Mouse (Mus musculus) ES-CJ7 (cell line): Measurements from ENCODE around the gene Cdk5rap1.

Experiments used
- DNase-seq: peaks from one replicate; pipeline ENCODE4 v3.0.0; 2011; ENCODE audit warnings: low read depth, low spot score

The Cdk5rap1 gene

DNA sequence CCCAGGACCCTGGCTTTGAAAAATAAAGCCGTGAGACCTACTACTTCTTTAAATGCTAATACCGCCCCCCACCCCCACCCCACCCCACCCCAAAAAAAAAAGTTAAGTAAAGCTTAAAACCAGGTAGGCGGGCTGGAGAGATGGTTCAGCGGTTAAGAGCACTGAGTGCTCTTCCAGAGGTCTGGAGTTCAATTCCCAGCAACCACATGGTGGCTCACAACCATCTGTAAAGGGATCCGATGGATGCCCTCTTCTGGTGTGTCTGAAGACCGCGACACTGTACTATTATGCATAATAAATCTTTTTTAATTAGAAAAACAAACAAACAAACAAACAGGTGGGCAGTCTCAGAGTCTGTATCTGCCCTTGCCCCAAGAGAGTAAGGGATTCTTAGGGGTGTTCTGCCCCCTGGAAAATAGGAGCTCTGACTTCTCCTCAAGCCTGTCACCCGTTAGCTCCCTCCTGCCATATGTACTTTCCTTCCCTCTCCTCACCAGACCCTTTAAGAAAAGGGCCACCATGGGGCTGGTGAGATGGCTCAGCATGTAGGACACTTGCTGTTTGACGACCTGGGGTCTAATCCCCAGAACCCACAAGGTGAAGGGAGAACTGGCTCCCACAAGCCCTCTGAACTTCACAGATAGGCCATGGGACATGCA is at the start of gene Cdk5rap1:
Gene Cdk5rap1 (minus strand): TSS at position 169 of the 659 bp plus-strand sequence.
- no peak for DNase-seq

DNA sequence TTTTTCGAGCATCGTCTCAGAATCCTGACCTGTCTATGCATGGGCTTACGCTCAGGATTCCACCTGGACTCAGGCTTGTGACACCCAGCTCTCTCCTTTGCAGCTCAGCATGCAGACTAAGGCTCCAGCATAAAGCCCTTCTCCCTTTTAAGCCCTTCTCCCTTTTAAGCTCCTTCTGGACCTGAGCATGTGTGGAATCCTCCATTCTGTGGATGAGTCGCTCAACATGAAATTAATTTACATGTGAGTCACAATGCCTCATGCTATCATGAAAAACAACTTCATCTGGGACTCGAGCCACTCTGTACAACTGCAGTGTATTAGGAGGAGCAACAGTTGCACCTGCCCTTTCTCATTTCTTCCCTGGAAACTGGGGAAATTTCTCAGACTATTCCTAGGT is 49.4 kb upstream of the Cdk5rap1 start:
- no peak for DNase-seq

DNA sequence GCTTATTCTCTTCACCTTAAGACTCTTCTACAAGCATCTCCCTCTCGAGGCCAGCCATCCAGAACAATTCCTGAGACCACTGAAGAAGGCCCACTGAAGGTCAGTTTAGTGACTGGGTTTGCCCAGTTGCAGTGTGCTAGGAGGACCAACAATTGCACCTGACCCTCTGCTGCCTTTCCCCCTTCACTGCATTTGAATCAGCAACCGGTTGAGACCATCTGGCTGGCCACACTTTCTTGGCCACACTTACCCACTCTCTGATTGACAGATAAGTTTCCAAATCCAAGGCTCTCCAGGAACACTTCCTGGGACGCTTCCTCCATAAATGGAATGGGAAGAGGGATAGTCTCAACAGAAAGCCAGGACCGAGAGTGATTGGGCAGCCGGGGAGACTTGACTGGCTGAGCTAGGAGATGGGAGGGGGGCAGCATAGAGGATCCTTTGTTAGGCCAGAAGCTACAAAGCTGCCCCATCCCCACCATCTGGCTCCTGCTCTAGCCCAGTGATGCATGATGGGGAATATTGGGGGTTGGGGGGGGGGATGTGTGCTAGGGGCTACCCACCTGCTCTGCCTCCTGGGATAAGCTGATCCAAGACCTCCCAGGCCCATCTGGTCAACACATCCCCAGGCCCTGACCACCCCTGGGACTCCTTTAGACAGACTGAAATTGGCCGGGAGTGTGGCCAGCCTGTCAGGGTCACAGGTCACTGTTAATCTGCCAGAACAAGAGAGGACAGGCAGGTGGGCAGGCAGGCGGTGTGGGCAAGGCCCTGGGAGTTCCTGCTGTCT is 48.3 kb upstream of the Cdk5rap1 start:
- peak; percentile 69 for DNase-seq

DNA sequence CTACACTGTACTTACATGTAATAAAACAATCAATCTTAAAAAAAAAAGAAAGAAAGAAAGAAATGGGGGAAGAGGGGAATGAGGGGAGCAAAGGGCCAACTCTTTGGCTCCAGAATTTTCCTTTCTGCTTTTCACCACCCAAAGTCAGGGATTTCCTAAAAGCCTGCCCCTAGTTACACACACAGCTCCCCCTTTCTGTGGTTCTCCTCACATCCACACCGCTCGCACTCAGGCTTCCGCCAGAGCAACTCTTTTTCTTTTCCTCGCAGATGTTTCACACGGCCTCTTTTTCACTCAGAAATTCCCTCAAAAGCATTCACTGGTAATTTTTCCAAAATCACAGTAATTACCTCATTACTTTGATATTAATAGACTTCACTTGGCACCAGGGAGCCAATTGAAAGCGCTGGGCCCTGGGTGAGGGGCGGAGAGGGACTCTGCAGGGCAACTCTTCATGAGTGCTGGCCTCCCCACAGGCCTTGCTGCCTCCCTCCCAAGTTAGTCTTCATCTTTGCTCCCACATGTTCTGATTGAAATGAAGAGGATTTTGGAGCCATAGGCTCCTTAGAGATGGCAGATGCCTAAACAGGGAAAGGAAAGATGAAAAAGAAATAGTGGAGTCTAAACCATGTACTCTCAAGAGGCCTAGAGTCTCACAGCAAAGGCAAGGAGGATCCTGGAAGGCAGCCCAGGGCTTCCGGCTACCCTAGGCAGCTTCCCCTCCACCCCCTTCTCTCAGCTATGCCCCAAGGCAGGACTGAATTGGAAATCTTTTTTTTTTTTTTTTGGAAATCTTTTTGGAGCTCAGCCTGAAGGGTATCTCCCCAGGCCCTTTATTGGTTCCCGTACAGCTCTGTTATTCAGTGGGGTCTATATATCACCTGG is 47.1 kb upstream of the Cdk5rap1 start:
- DNase-seq: no peak

DNA sequence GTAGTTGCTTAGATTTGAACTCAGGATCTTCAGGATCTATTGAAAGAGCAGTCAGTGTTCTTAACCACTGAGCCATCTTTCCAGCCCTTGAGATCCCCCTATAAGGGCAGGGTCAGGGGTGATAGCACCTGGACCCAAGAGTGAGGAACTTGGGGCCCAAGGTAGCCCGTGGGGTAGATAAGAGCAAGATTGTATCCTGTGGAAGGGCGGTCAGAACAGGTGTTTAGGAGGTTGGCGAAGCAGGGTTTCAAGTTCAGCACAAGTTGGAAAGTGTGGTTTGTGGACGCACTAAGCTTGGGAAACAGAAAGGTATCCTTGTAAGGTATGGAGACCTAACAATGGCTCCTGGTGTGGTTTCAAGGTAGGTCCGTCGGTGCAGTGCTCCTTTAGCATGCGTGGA is 45.2 kb upstream of the Cdk5rap1 start:
- no peak for DNase-seq

DNA sequence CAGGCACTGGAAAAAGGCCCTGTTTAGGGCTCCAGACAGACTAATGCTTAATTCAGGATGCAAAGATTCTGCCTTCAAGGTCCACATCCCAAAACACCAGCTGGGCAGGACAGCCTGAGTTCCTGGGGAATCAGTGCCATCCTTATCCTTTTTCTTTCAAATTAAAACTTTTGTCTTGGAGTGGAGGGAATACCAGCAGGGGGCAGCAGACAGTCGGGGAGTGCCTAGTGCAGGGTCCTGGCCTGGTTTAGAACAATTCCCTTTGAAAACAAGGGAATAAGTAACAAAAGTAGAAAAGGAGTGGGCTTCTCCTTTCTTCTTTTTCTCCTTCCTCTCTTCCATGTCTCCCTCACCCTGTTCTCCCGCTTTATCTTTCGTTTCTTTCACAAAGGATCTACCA is 44.3 kb upstream of the Cdk5rap1 start:
- DNase-seq: peak; percentile 85

DNA sequence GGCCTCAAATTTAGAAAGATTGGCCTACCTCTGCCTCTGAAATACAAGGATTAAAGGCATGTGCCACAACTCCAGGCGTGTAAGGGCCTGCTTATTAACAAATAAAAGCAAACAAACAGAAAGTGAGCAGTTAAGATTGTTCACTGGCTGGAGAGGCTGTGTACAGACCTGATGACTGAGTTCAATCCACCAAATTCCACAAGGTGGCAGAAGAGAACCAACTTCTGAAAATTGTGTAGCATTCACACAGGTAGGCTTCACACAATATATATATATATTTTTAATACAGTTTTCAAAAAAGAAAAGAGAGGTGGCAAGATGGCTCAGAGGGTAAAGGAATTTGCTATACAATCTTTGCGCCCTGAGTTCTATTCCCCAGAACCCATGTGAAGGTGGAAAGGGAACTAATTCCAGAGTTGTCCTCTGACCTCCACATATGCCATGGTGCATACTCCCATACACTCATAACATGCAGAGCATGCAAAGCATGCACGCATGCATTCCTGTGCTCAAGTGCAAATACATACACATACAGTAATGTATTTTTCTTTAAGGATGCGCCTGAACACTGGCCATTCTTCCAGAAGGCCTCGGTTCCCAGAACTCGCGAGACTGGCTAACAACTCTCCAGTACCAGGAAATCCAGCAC is 39.3 kb upstream of the Cdk5rap1 start:
- DNase-seq: no peak

DNA sequence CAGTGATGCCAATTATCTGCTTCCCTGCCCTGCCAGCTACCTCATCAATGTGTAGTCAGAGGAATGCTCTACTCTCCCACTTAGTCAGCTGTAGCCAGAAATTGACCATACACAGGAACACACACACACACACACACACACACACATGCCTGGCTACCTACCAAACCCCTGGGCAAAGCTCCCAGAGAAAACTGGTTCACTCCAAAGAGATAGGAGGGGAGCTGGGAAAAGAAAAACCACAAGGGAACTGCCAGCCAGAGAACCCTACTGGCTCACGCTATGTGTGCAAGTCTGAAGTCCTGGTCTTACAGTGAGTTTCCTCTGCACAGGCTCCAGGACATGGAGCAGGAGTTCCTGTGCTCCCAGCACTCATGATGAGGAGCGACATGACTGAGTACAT is 37.5 kb upstream of the Cdk5rap1 start:
- DNase-seq: no peak

DNA sequence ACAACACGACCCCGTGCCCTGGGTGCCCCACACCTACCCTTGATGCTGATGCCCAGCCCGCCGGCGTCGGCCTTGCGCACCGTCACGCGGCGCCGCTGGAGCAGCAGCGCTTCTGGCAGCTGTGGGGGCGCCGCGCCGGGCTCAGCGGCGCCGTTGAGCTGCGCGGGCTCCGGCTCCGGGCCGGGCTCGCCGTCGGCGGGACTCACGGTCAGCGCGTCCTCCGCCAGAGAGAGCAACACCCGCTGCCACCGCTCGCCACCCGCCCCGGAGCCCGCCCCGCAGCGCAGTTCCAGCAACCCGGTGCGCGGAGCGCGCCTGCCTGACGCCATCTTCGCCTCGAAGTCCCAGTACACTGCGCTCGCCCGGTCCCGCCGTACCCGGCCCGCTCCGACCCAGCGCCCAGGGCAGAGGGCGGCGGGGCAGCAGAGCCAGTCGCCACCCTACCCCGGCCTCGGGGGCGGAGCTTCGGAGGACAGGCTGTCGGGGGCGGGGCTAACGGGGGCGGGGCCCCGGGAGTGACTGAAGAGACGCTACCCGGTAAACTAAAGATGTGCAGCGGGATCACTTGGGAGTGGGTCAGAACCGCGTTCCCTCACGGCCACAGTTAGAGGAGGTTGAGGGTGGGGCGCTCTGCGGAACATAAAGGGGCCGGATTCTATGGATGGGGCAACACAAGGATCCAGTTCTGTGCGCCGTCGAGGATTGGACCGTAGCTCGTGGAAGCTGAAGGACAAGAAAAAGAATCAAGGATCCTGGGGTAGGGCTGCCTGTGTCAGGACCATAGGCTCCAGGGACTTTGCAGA is 35.0 kb upstream of the Cdk5rap1 start, which contains the start of gene Snta1:
Gene Snta1 (minus strand): TSS at position 457 of the 803 bp plus-strand sequence.
- DNase-seq: peak; percentile 69

DNA sequence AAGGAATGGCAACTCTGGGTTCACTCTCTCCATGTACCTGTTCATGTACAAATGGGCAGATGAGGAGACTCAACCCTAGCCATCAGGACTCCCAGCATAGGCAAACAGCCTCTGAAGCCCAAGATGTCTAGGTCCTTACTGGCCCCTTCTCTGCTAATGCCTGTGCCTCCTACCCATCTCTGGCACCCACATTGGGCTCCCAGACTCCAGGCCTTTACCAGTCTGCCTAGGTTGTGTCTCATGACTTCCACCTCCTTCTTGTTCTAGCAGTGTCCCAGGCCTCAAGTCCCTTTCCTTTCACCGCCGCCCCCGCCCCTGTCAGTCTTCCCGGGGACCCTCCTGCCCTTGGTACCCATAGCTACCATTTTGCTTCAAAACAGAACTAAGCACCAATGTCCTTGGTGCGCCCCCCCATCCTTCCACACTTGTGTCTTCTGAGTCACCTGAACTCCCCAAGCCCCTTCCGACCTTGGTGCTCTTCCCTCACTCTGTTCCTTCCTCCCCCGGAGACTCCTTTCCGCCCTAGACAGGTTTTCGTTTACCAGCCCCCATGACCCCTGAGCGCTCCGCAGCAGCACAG is 34.3 kb upstream of the Cdk5rap1 start:
- DNase-seq: peak; percentile 80

DNA sequence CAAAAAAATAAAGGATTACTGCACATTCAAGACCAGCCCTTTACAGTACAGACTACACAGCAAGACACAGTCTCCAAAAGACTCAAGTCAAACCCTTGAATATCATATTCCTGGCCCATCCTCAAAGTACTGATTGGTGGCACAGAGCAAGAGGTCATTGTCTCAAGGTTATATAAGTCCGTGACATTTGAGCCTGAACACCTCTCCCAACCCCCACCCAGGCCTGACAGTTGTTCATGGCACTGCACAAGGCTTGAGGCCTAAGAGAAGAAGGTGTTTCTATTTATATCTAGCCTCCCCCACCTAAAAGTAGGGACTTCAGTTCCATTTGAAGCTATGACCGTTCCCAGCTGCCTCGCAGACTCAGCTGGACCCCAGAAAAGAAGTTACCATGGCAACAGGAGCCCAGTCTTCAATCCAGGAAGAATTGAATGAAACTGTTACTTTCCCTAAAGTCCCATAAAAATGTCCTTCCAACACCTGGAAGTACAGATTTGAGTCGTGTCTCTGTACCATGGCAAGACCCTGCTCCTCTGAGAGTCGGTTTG is 32.7 kb upstream of the Cdk5rap1 start:
- DNase-seq: no peak

DNA sequence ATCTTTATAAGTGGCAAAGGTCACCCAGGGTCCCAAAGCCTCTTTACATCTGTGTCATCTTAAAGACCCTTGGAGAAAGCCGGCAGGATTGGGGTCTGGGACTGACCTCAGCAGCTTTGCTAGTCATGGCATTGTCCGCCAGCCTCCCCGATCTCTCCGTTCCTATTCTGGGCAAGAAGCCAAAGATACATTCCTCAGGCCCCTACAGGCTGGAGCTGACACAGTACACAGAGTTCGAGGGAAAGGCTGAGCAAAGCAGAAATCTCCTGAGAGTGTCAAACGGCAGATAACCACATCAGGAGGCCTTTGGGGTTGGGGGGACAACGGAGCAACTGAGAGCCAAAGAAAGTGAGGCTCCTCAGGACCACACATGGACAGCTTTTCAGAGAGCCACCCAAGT is 30.0 kb upstream of the Cdk5rap1 start:
- no peak for DNase-seq

DNA sequence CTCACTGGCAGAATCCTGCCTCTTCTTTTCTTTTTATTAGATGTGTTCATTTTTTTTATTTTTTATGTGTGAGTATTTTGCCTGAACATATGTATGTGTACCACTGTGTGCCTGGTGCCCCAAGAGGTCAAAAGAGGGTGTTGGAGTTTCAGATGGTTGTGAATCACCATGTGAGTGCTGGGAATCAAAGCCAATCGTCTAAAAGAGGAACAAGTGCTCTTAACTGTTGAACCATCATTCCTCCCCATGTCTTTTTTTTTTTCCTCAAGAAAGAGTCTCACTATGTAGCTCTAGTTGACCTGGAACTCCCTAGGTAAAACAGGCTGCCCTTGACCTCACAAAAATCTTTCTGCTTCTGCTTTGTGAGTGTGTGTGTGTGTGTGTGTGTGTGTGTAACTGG is 29.2 kb upstream of the Cdk5rap1 start:
- DNase-seq: no peak

DNA sequence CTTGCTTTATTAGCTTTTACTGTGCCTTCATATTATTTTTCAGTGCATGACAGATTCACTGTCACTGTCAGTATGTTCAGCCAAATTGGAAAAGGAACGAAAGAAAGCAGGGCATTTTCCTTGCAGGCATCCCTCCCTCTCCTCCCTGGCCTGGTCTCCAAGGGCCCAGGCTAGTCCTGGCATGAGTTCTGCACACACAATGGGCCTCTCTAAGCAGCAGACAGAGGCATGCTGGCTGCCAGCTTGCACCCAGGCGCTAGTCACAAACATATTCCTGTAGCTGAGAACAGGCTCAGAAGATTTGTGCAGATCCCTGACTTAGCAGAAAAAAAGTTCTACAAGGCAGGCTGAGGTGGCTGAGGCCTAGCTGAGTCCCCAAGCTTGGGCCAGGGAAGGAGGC is 26.5 kb upstream of the Cdk5rap1 start:
- no peak for DNase-seq

DNA sequence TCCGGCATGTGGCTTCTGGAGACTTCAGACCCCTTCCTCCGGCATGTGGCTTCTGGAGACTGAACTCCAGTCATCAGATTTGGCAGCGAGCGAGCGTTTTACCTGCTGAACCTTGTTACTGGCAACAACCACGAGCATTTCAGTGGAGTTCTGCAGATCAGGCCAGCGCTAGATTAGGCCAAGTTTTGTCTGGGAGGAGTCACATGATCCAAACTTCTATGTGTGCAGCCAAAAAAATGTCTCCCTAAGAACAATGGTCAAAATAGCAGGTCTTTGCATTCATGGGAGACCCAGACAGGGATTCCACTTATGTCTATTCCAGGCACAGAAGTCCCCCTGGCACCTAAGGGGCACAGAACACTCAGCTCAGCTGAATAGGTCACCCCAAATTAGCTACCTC is 25.5 kb upstream of the Cdk5rap1 start:
- DNase-seq: no peak

DNA sequence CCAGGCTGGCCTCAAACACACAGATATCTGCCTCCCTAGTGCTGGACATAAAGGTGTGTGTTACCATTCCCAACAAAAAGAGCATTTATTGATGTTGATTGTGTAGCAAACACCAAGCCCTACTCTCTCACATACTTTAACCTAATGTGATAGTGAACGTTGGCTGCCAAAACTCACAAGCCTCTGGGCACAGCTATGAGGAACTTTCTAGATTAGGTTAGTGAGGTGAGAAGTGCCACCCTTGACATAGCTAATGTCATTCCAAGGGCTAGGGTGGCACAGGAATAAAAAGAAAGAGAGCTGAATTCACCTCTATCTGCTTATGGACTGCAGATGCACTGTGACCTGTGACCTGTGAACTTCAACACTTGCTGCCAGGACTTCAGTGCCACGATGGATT is 23.7 kb upstream of the Cdk5rap1 start:
- DNase-seq: no peak

DNA sequence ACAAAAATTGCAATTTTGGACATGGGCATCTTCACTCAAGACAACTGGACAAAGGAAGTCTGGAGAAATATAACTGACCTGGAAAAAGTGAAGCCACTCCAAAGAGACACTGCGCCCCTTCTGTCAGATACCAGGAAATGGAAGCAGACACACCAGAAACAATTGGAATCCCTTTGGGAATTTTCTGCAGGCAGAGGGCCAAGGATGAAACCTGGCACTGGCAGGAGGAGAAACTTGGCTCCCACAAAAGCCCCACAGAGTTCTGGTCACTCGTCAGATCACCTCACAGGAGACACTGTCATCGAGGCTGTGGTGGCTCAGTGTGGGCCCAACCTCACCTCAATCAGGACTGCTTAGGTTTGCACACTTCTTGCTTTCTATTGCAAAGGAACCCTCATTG is 21.8 kb upstream of the Cdk5rap1 start:
- no peak for DNase-seq

DNA sequence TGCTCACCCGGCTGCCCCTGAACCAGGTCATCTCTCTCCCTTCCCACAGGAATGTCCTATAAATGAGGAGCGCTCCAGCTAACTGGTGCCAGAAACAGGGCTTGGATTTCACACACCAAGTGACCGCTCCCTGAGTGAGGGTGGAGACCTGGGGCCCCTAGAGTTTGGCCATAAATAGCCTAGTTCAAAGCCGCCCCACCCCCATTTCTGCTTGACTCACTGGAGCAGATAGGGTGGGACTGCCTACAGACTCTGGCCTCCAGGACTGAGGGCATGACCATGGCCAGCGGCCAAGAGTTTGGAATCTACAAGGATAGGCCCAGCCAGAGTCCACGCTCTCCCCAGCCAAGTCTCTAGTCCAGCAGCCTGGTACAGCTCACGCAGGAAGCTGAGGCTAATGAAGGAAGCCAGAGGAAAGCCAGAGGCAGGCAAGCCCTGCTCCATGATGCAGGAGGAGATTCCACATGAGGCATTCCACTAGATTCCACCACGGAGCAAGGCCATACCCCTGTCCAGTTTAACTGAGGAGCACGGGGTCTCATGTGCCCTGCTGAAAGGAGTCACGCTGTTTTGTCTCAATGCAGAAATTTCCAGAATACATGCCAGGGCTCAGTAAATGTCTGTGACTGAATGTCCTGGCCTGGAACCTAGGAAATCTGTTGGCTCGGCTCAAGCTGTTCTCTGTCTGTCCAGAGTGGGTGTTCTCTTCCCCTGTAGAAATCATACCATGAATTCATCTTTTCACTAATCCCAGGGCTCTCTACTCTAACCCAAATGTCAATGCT is 17.6 kb upstream of the Cdk5rap1 start:
- DNase-seq: no peak

DNA sequence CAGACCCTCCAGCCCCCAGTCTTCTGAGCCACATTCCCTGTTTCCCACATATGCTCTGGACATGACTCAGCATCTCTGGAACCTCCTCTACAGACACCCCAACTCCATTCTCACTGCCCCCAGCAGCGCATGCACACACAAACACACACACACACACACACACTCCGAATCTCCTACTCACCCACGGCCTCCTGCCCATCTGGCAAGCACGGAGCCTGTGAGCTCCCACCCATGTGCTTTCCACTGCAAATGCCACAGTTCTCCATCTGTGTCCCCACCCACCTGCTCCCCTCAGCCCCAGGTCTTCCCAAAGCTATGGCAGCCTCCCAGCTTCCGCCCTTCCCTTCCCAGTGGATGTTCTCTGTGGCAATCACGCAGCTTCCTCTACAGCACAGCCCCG is 6.3 kb upstream of the Cdk5rap1 start:
- no peak for DNase-seq
